Mouse (Mus musculus) lung, postnatal 4 days (tissue): ENCODE measurements around the gene Alg9.
"Not testable (repeated sequence)": the region's sequence is repeated elsewhere in the genome, so short reads cannot be mapped to it uniquely, and the experiment has no call there.

ENCODE experiments used
- DNase-seq, 2 experiments: peaks; one replicate each; pipeline ENCODE4 v3.0.0; 2021

Gene Alg9

DNA sequence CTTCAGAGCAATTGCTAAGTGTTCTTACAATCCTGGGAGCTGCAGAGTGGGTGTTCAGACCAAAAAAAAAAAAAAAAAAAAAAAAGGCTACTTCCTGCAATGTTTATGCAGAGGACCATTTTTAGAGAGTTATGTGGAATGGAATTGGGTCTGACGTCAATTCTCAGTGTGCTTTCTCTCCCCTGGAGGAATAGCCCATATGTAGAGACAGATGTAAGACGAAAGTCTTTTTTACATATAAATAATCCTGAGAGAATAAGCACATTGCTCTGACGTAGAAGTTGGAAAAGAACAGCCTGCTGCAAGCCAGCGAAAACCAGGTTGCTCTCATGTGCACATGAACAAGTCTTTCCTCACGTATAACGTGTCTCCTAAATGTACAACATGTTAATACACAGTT, 44.9 kb downstream of the Alg9 start:
- DNase-seq, result no peak

DNA sequence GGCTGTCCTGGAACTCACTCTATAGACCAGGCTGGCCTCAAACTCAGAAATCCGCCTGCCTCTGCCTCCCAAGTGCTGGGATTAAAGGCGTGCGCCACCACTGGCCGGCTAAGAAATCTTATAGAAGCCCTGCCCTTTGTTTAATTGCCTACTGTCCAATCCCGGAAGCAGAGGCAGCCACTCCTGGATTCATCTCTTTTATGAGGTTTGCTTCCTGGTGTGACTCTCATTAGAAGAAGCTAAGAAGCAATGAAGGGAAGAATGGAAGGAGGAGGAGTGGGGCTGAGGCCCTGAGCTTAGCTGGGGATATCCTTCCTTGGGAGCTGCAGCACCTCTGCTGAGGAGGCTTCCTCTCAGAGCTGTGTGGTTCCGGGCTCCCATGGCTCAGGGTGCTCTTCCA, 46.8 kb downstream of the Alg9 start:
- no peak for DNase-seq

DNA sequence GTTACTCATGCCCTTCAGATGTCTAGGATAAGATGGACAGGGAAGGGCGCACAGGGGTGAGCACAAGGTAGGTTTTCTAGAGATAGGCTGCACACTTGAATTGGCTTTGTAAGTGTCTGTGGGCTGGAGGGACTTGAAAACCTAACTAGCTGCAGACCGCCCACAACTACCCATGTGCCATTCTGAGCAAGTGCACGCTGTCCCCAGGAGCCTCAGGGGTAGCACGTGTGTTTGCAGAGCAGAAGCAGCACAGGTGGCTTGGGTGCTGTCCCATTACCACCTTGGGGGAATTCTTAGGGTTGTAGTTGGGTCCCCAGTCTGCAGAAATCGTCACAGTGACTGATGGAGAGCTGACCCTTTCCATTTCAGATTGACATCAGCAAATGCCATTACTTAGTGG, 47.4 kb downstream of the Alg9 start:
- no peak for DNase-seq

DNA sequence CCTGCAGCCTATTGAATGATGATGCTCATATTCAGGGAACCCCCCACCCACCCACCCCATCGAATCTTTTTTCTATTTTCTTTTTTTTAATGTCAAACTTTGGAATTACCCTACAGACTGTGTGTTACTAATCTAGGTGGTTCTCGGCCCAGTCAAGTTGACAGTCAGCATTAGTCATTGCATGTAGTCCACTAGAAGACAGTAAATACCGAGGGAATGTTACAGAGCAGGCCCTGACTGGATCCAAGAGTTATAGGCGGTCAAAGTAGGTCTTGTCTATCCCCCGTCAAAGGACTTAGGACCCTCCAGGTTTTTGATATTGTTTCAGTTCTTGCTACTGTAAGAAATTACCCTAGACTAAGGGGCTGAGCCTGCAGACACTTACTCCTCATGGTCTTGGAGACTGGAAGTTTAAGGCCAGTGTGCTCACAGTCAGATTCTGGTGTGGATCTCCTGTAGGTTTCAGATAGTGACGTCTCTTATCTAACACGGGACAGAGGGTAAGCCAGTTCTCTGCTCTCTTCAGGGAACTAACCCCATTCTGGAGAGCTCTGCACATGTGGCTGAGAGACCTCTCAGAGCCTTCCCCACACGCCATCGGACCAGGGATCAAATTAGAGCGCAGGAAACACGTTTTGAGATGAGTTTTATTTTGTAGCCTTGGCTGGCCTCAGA, 49.1 kb downstream of the Alg9 start:
- no peak for DNase-seq

DNA sequence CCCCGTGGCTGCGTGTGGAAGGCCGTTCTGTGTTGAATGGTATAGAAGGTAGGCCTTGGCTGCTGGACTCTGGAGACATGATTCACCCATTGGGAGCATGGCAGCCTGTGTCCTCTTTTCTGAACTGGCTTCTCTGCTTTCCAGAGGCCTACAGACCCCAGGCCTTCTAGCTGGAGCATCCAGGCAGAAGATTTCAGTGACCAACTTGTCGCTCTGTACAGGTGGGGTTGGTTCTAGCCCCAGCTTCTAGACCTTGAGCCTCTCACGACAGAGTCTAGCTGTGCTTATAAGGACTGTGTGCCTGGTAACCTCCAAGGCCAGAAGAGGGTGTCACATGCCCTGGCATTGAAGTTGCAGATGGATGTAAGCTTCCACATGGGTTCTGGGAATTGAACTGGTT, 56.7 kb downstream of the Alg9 start:
- no peak for DNase-seq

DNA sequence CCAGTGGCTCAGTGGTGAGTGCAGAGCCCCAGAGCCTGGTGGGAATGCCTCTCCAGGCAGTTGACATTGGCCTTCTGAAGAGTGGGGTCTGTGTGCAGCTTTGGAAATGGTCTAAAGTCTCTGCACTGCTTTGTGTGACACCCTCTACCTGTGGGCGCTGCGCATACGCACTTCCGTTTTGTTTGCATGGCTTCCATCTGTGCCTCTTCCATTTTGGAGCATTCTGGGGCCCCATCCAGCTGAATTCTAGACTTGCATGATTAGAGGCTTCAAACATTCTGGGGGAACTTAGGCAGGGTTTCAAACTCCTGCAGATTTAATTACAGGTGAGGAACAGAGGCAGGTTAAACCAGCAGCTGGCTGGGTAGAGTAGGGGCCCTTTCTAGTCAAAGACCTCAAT, 57.3 kb downstream of the Alg9 start:
- DNase-seq, result no peak

DNA sequence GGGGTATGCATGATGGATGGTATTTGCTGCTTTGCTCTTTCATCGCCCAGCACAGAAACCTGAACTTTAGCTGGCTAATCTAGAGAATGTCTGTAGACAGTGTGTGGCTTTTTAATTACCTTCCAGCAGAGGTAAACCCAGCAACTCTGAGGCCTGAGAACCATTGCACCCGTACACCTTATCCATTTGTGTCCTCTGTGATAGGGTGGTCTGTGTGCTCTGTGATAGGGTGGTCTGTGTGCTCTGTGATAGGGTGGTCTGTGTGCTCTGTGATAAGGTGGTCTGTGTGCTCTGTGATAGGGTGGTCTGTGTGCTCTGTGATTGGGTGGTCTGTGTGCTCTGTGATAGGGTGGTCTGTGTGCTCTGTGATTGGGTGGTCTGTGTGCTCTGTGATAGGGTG, 57.8 kb downstream of the Alg9 start:
- not testable (repeated sequence) for DNase-seq

DNA sequence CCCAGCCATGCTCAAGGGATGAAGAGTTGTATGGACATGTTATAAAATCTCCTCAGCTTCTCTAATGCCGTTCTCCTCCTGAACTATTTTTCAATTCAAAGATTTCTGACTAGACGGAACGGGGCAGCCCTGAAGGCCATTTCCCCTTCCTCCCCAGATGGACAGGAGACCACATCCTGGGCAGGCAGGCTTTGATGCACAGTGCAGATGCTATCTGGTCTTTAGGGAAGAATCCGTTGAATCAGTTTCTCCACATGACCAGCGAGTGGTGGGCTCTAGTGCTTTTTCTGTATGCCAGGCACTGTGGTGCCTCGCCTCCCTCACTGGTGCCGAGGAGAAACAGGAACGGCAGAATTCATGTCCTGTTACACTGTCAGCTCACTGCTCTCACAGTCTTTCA, 59.0 kb downstream of the Alg9 start:
- no peak for DNase-seq

DNA sequence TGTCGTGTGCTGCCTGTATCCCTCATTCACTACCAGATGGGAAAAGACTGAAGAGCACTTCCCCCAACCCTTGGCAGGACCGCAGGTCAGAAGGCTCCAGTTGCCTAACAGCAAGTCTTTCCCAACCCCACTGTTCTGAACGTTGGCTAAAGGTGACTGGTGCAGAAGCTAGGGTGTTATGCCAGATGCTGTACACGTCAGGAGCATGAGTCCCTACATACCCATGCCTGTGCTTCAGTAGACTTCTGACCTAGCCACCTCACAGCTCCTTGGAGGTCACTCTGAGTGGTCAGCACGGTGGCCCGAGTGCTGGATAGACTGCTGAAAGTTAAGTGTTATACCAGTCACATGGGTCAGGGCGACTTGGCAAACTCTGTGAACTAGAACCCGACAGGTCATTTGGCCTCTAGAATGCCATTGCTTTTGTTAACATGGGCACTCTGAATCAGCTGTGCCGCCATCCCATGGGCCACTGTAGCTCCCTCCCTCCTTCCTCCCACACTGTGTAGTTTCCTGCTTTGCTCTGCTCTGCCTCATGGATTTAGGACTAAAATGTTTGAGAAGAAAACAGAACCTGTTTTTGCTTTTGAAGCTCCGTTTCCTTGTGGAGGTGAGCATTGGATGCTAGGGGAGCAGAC, 60.4 kb downstream of the Alg9 start:
- peak; percentile 78 to 81 for DNase-seq

DNA sequence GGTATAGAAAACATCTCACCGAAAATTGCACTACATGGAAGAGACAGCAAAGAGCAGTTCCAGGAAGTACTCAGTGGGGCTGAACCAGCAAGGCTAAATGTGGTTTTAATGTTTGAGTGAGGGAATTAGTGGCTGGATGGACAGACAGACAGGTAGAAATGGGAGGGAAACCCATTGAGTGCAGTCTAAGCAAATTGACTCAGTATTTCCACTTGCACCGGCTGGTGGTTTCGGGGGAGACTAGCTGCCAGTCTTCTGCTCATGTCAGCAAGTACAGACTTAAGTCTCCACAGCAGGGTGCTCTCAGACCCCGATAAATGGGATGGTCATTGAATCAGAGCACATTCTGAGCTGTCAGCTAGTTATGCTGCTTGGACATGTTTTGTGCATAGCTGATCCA, 61.3 kb downstream of the Alg9 start:
- peak in 1 of 2 experiments; percentile 13 for DNase-seq

DNA sequence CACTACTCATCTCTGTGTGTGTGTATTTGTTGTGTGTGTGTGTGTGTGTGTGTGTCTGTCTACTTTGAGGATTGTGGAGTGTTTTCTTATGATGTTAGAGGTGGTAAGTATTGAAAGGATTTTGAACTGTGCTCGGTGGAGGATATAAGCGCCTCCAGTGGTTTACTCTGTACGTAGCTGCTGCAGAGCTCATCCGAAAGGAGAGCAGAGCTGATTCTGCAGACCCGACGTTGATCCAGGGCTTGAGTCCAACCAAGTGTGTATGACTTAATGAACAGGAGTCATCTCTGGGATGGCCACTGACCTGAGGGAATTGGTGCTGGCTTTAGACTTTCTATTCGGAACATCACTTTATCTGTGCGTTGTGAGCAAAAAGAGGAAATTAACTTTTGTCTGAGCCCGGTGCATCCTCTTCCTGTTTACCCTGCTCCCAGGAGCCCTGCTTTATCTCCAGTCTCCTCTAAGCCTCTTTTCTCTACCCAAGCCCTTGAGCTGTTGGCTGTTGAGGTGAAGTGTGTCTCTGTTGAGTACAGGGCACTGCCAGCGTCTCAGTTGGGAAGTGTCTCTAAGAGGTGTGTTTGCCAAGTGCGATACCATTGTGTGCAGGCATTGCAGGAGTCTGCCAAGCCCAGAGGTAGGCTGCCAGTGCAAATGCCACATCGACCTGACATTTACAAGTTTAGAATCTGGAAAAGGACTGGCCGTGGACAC, 66.4 kb downstream of the Alg9 start:
- peak; percentile 55 to 78 for DNase-seq

DNA sequence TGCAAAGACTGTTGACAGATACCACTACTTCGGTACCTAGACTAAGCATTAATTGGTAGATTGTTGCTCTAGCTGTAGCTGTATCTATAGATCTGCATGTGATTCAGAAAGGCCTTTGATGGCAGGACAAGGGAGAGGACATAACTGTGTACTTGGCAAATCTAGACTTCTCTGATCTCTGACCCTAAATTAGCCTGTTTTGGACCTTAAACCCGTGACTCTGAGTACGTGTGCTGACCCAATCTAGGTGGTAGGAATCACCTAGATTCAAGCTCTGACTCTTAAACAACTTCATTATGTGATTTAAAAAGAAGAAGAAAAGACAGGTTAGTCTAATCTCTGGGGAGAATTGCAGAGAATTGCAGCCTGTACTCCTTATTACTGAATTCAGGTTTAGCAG, 70.3 kb downstream of the Alg9 start, which contains the start of gene Ppp2r1b:
Gene Ppp2r1b, plus strand, starts transcription at position 221 of the 400 bp plus-strand sequence.
- no peak for DNase-seq

DNA sequence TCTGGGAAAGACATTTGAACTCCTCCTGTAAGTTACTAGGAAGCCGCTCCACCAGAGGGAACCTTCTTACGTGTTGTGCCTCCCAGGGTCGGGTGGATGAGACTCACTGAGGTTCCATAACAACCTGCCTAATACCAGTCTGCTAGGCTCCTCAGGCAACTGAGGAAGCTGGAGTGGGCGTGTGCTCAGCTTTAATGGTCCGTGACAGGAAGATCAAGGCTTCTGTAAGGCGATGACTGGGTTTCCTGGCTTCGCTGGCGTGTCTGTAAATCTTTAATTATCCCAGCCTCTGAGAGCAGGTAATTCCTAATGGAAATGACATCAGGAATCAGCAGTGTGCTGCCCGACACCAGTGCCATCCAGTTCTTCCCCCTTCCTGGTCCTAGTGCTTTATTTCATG, 70.7 kb downstream of the Alg9 start:
- no peak for DNase-seq

DNA sequence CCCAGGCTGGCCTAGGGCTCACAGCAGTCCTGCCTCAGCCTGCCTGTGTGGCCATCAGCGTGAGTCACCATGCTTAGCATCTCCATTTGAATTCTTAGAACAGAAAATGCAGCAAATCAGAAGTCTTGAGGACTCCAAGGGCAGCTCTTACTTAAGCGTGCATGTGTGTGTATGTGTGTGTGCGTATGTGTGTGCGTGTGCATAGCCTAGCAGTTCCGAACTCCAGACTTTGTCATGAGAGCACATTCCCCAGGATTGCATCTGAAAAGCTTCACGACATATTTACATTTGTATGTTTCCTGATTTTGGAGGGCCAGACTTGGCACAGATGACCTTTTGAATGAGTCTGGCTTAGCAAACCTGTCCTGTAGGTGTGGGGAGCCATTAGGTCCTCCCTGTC, 72.3 kb downstream of the Alg9 start:
- peak in 1 of 2 experiments; percentile 25 for DNase-seq

DNA sequence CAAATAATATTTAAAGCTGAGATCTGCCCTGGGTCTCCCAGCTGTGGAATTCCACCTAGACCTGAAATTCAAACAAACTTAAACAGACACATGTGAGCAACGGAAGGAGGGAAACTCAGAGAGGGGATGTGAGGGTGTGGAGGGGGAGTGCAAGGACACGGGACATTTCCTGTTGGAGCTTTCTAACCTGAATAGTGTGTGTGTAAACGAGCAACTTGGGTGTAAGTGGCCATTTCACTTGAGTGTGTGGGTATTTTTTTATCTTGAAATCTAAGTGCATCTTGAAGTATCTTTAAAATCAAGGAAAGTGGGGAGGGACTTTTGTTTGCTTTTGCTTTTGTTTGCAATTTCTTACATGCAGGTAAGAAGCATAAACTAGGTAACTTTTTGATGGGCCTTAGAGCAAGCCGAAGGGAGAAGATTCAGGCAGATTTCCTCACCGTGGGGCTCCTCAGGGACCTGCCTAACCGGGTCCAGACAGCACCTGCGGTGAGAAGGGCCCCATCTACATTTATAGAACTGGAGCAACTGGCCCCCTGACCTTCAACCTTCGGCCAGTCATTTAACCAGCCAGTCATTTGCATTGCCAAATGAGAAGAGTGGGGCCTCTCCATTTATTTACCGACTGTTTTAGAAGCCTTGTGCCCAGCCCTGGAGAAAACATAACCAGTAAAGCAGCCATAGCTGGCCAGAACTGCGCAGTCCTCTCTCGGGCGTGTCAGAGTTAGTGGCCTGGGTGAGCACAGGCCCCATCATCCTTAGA, 73.0 kb downstream of the Alg9 start:
- DNase-seq, result peak in 1 of 2 experiments; percentile 42

DNA sequence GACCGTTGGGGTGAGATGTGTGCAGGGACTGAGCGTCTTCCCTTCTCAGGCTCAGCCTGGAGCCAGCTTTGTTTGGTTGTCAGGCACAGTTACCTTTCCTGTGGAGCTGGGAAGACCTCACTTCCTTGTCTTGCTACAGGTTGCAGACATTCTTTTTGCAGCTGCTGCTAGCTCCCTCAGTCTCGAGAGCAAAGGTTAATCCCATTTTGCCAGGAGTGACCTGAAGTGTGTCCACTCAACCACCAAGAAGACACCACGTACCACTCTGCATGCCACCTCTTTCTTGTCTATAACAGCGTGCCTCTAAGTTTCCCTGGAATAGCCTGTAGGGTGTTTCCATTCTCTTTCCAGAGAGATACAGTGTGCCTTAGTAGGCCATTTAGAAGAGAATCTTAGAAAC, 74.0 kb downstream of the Alg9 start:
- no peak for DNase-seq

DNA sequence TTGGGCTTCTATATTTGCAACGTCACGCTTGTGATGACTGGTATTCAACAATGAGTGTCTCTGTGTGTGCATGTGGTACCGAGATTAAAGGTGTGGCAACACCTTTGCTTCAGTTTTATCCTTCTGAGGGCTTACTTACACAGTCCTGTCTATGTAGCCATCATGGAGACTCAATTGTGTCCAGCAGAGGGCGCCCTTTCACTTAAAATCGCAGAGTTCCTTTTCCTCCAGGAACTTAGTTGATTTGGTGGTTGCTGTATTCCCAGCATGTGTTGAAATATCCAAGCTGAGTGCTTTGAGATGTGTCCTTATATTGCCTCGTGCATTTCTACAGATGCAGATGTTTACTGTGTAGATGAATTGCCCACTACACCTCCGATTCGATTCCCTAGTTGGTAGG, 74.4 kb downstream of the Alg9 start:
- peak; percentile 84 to 92 for DNase-seq

DNA sequence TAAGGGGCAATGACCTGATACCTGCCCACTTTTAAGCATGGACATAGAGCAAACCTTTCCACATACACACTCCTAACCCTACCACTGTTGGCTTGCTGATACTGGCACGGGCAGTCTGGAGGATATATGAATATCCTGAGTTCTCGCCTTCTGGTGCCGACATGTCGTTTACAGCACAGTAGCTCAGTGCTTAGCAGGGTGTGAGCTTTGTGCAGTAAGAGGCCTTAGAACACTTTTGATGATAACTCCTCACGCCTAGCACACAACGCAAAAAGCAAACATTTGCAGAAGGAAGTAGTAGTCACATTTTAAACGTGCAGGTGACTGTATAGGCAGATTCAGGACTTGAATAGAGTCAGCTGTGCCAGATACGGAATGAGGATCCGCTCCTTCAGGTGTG, 74.9 kb downstream of the Alg9 start:
- no peak for DNase-seq

DNA sequence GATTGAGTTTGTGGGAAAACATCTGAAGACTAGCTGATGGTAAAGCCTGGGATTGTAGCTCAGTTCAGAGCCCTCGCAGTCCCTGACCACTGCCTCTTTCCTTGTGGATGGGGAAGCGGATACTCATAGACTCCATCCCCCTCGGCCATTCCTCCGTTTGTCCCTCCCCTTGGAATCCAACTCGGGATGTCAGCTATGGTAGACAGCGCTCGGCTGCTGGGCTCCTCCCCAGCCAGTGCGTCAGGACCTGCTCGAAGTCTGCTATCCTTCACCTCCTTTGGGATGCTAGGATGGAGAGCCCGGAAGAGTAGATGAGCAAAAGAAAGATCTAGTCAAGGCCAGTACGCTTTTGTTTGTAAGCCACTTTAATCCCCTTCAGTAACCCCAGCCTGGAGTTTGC, 75.5 kb downstream of the Alg9 start:
- peak in 1 of 2 experiments; percentile 37 for DNase-seq

DNA sequence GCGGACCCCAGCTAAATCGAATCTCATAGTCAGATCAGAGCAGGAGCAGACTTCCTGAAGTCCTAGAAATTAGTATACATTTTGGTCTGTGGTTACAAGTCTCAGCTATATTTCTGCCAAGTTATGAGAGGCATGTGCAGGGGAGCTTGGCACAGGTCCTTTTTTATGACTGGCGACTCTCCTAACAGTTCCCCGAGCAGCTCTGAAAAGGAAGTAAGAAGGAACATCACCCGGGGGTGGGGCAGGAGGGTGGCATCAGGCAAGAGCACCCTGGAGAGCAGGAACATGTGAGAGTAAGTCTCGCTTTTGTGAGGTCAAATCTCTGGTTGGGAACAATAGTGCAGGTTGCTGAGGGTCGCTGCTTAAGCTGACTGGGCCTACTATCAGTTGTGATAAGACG, 75.9 kb downstream of the Alg9 start:
- peak in 1 of 2 experiments; percentile 46 for DNase-seq

DNA sequence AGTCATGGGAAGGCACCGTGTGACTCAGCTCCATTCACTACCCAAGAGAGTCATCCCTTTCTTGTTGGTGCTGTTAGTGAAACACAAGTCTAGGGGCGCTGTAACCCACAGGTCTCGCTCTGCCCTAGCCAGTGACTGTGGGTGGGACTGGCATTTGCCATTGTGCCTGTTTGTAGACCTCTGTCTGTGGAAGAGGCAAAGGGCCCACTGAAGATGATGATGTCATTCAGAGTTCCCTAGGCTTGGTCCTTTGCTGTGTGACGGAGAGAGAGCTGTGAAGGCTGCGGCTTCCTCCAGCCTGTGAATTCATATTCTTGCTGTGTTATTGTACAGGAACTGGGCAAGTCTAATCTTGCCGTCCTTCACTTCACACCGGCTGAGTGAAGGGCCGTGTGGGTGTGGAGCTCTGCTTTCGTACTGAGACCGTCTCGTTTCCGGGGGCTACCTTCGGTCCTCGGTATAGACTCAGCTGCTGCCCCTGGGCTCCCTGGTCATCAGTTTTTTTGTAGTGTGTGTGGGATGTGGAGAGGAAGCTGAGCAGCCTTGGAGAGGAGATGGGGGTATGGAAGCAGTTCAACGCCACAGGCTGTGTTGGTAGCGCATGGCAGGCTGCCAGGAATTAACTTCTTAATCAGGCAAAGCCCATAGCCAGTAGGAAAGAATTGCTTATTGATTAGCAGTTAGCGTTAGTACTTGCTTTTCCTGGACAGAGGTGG, 78.0 kb downstream of the Alg9 start:
- no peak for DNase-seq

DNA sequence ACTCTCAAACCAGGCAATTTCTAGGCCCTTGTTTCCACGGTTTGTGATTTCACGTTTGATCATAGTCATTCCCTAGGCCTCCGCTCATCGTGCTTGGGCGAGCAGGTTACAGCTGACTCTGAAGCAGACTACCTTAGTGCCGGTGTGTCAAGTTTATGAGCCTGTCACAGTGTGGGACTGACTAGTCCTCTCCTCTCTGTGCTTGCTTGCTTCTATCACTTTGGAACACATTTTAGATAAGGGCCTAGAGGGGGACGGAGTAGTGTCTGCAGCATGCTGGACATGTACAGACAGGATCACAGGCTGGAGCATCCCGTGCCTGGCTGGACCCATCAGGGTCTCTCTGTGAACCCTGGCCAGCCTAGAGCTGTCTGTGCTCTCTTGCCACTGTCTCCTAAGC, 79.6 kb downstream of the Alg9 start:
- DNase-seq, result no peak
